Comparison of ENCODE assay signal across 8 mouse cellular contexts in the genomic region with DNA sequence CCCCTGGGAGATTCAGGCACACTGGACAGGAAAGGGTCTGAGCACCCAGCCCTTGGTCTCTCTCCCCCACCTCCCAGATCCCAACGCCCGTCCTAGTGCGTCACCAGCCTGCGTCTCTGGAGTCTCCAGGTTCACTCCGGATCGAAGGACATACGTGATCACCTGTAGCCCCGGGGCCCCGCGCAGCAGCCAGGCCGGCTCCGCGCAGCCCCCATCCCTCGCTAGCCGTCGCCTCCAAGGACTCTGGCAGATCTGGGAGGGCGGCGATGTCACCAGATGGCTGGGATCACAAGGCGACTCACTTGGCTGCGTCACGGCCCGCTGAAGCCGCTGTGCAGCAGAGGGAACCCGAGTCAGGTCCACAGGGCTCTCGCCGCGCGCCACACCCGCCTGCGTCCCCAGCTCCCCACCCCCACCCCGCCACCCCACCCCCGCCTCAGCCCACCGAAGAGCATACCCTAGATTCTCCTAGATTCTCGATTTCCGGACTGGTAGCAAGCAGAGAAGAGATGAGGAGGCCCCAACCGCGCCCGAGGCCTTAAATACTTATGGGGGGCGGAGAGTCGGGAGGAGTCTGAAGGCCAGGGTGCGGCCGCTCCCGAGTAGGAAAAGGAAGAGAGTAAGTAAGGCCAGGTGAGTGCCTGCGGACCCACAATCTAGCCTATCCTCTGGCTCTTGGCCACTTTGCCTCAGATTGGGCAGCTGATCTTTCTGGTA. TPM values are rescaled to one million over a fixed set of nuclear protein-coding genes. Genes with fewer than 3 reads are reported as not detected.
DNase-seq lines count a peak whose midpoint lies in the region; ATAC-seq and TF ChIP-seq lines count a peak whose summit lies in the region.

No protein-coding gene starts in this region.

- peak; percentile 88 for ATAC-seq in embryonic facial prominence, embryonic 12.5 days (ENCODE audit: insufficient number of reproducible peaks, insufficient read depth, low FRiP score, low TSS enrichment)
- ATAC-seq in limb, embryonic 12.5 days (ENCODE audit: insufficient number of reproducible peaks, insufficient read depth, low FRiP score, low TSS enrichment, low read depth), result peak; percentile 81
- peak; percentile 83 for ATAC-seq in midbrain, embryonic 14.5 days (ENCODE audit: low FRiP score, low TSS enrichment)

- TF ChIP-seq POLR2A in heart, adult 2 months (IDR thresholded peaks at IDR 0.05; ENCODE audit: insufficient read depth, low read depth, low read length), result peak; percentile 52

- under 1% methylated on average over 42 of the region's 44 CpGs for WGBS in embryonic facial prominence, embryonic 12.5 days
- under 1% methylated on average over 44 of the region's 44 CpGs for WGBS in heart, adult 2 months
- under 1% methylated on average over 44 of the region's 44 CpGs for WGBS in limb, embryonic 12.5 days
- WGBS in midbrain, embryonic 14.5 days, result under 1% methylated on average over 44 of the region's 44 CpGs

- H3K9me3 ChIP-seq in embryonic facial prominence, embryonic 12.5 days, result no peaks in the 10 kb centered on the region
- H3K9me3 ChIP-seq in limb, embryonic 12.5 days, result no peaks in the 10 kb centered on the region
- no peaks in the 10 kb centered on the region for H3K9me3 ChIP-seq in midbrain, embryonic 14.5 days (ENCODE audit: control insufficient read depth, low read length)

- H3K4me2 ChIP-seq in embryonic facial prominence, embryonic 12.5 days (replicated peaks), result peak overlapping the region; percentile 86
- peak overlapping the region; percentile 88 for H3K4me2 ChIP-seq in limb, embryonic 12.5 days
- H3K4me2 ChIP-seq in midbrain, embryonic 14.5 days (ENCODE audit: low read length), result peak overlapping the region; percentile 90

- intact Hi-C loops in heart, adult 2 months (cut with DNase I), result no loop called here

- peak overlapping the region; percentile 77 for H3K9ac ChIP-seq in embryonic facial prominence, embryonic 12.5 days
- peak overlapping the region; percentile 100 for H3K9ac ChIP-seq in heart, adult 2 months (ENCODE audit: low read depth, low read length)
- peak overlapping the region; percentile 80 for H3K9ac ChIP-seq in limb, embryonic 12.5 days (replicated peaks)
- H3K9ac ChIP-seq in midbrain, embryonic 14.5 days (replicated peaks; ENCODE audit: low read length), result peak overlapping the region; percentile 71

- no peak for TF ChIP-seq CTCF in heart, adult 2 months (IDR thresholded peaks at IDR 0.05)

- no peak overlapping the region for H3K27ac ChIP-seq in embryonic facial prominence, embryonic 12.5 days
- H3K27ac ChIP-seq in heart, adult 2 months, result peak overlapping the region; percentile 95
- no peak overlapping the region for H3K27ac ChIP-seq in limb, embryonic 12.5 days
- 0 out of 2 replicates have a peak overlapping the region, but pooled peaks have one; percentile 8 for H3K27ac ChIP-seq in midbrain, embryonic 14.5 days (replicated peaks; ENCODE audit: low read depth, low read length)

- peak overlapping the region; percentile 64 for H3K4me3 ChIP-seq in embryonic facial prominence, embryonic 12.5 days
- peak overlapping the region; percentile 92 for H3K4me3 ChIP-seq in heart, adult 2 months
- peak overlapping the region; percentile 69 for H3K4me3 ChIP-seq in limb, embryonic 12.5 days (replicated peaks)
- H3K4me3 ChIP-seq in midbrain, embryonic 14.5 days (replicated peaks; ENCODE audit: low read depth, low read length), result peak overlapping the region; percentile 48

- no peak for TF ChIP-seq EP300 in heart, adult 2 months (IDR thresholded peaks at IDR 0.05; ENCODE audit: insufficient read depth, low read depth, low read length)

- DNase-seq in urinary bladder, adult 18-20 months (ENCODE audit: low spot score in 2 of 2), result peak; percentile 70 to 74
- DNase-seq in urinary bladder, postnatal 10 days (ENCODE audit: low spot score), result no peak
- DNase-seq in heart, adult 2 months, result peak; percentile 82 to 84
- peak; percentile 71 for DNase-seq in kidney, adult 18-20 months
- DNase-seq in midbrain, embryonic 14.5 days, result peak; percentile 62
- peak; percentile 34 for DNase-seq in telencephalon, adult 2 months (ENCODE audit: low read depth, low spot score)

- peaks cover 10% of the 10 kb centered on the region; the same call in 1 of the 2 replicates for H3K4me1 ChIP-seq in embryonic facial prominence, embryonic 12.5 days
- H3K4me1 ChIP-seq in heart, adult 2 months (ENCODE audit: control insufficient read depth, insufficient read depth, low read length), result peaks cover 8% of the 10 kb centered on the region
- H3K4me1 ChIP-seq in limb, embryonic 12.5 days (replicated peaks), result 0 out of 2 replicates have a peak, but pooled peaks cover 11% of the 10 kb centered on the region
- H3K4me1 ChIP-seq in midbrain, embryonic 14.5 days (ENCODE audit: control insufficient read depth, insufficient read depth, low read length), result peaks cover 3% of the 10 kb centered on the region

- no peaks in the 10 kb centered on the region for H3K27me3 ChIP-seq in embryonic facial prominence, embryonic 12.5 days
- no peaks in the 10 kb centered on the region for H3K27me3 ChIP-seq in heart, adult 2 months (ENCODE audit: control insufficient read depth, insufficient read depth, low read length)
- H3K27me3 ChIP-seq in limb, embryonic 12.5 days, result no peaks in the 10 kb centered on the region
- H3K27me3 ChIP-seq in midbrain, embryonic 14.5 days (ENCODE audit: control insufficient read depth, insufficient read depth, low read length), result no peaks in the 10 kb centered on the region

- no peaks in the 10 kb centered on the region for H3K36me3 ChIP-seq in embryonic facial prominence, embryonic 12.5 days
- H3K36me3 ChIP-seq in heart, adult 2 months (ENCODE audit: control insufficient read depth, insufficient read depth, low read length), result peaks cover 25% of the 10 kb centered on the region
- no peaks in the 10 kb centered on the region for H3K36me3 ChIP-seq in limb, embryonic 12.5 days
- H3K36me3 ChIP-seq in midbrain, embryonic 14.5 days (ENCODE audit: control insufficient read depth, insufficient read depth, low read length), result no peaks in the 10 kb centered on the region

- peaks cover 8% of the 10 kb centered on the region for H3K79me2 ChIP-seq in heart, adult 2 months (replicated peaks; ENCODE audit: control insufficient read depth, insufficient read depth, low read length)

RNA-seq across cellular contexts. Expression of a gene that starts 28.9 kb away (rescaled TPM):
- polyA plus RNA-seq in embryonic facial prominence, embryonic 12.5 days (2016; fragmentation: Nextera tagmentation; extraction: Ambion mirVana), result 15.5 and 15.8 TPM in 2 replicates
- total RNA-seq in heart, adult 2 months (2021), result 10 to 100 TPM; 38.0 to 45.4 TPM
- 14.4 and 39.8 TPM in 2 replicates for polyA plus RNA-seq in heart, adult 2 months (2012; rRNA removed)
- 14.1 and 16.6 TPM in 2 replicates for polyA plus RNA-seq in limb, embryonic 12.5 days (2016; fragmentation: Nextera tagmentation; extraction: Ambion mirVana)
- polyA plus RNA-seq in midbrain, embryonic 14.5 days (2014; fragmentation: Nextera tagmentation; extraction: Ambion mirVana), result 4.7 and 9.4 TPM in 2 replicates

RNA-seq across cellular contexts. Expression of a gene that starts 30.1 kb away (rescaled TPM):
- polyA plus RNA-seq in embryonic facial prominence, embryonic 12.5 days (2016; fragmentation: Nextera tagmentation; extraction: Ambion mirVana), result 0.34 and 0.42 TPM in 2 replicates
- not detected for total RNA-seq in heart, adult 2 months (2021)
- not detected in 2 replicates for polyA plus RNA-seq in heart, adult 2 months (2012; rRNA removed)
- polyA plus RNA-seq in limb, embryonic 12.5 days (2016; fragmentation: Nextera tagmentation; extraction: Ambion mirVana), result 0.15 and 0.25 TPM in 2 replicates
- 0.16 TPM in 1 of 2 replicates, not detected in the other for polyA plus RNA-seq in midbrain, embryonic 14.5 days (2014; fragmentation: Nextera tagmentation; extraction: Ambion mirVana)

Comparison
In these comparisons a context has a peak if more than half of its experiments do, and no peak if none do; other contexts are left out.
1. H3K27ac ChIP-seq: peak in heart, adult 2 months (single experiment) and midbrain, embryonic 14.5 days (single experiment); none in embryonic facial prominence, embryonic 12.5 days (single experiment) and limb, embryonic 12.5 days (single experiment).
2. Peak in every context shown above with its lines, with median percentiles within 50 percentile points of each other: ATAC-seq, H3K4me2 ChIP-seq, H3K4me3 ChIP-seq and H3K9ac ChIP-seq.